Comparison of ENCODE assay signal across 16 mouse cellular contexts in genomic region chr13:40988418-40988817, GRCm38 (mm10).
"Had no signal": no experiment of that assay in that cellular context is flagged by ENCODE, and none has a peak within 500 bp of the region (broad histone marks: within the 10 kb centered on the region; RNA-seq: fewer than 3 reads in every experiment).

No protein-coding gene starts in this region.

- H3K4me2 ChIP-seq: midbrain, embryonic 11.5 days; midbrain, embryonic 15.5 days; neural tube, embryonic 12.5 days had no signal

- H3K27me3 ChIP-seq: midbrain, embryonic 15.5 days; neural tube, embryonic 12.5 days had no signal

- H3K27ac ChIP-seq: kidney, postnatal 0 days; left cerebral cortex, adult 2 months; limb, embryonic 10.5 days; midbrain, embryonic 15.5 days; neural tube, embryonic 12.5 days; stomach, postnatal 0 days had no signal

- H3K4me1 ChIP-seq: limb, embryonic 10.5 days; midbrain, embryonic 15.5 days; neural tube, embryonic 12.5 days had no signal

- H3K4me3 ChIP-seq: left cerebral cortex, adult 2 months; limb, embryonic 10.5 days; midbrain, embryonic 15.5 days; neural tube, embryonic 12.5 days had no signal

- DNase-seq: kidney, adult 9 months; kidney, postnatal 4 days; lung, adult 2 months; lung, postnatal 36 days; right cerebral cortex, postnatal 14 days; thymus, postnatal 4 days had no signal

- H3K9ac ChIP-seq: midbrain, embryonic 15.5 days; neural tube, embryonic 12.5 days had no signal

- H3K9me3 ChIP-seq: limb, embryonic 10.5 days; midbrain, embryonic 15.5 days; neural tube, embryonic 12.5 days had no signal

- ATAC-seq: inflammation-experienced regulatory T-cells, adult 6 months; intestine, postnatal 0 days; lung, postnatal 0 days; midbrain, embryonic 15.5 days had no signal

- H3K36me3 ChIP-seq: limb, embryonic 10.5 days; midbrain, embryonic 15.5 days; neural tube, embryonic 12.5 days had no signal
